Mouse (Mus musculus) ovary, postnatal 36 days (tissue): Measurements from ENCODE around the gene Sla2.
A peak's percentile ranks its signal among the peaks of the same experiment; 100 is the strongest.
"Not testable (repeated sequence)": the region's sequence is repeated elsewhere in the genome, so short reads cannot be mapped to it uniquely, and the experiment has no call there.

ENCODE experiments used
- DNase-seq: peaks from one replicate; pipeline ENCODE4 v3.0.0; 2022; ENCODE audit warnings: low spot score, mixed read lengths

Sla2 gene

GRCm38 (mm10) chr2:156864481-156864880 is 22.5 kb downstream of the Sla2 start:
- DNase-seq: no peak

DNA sequence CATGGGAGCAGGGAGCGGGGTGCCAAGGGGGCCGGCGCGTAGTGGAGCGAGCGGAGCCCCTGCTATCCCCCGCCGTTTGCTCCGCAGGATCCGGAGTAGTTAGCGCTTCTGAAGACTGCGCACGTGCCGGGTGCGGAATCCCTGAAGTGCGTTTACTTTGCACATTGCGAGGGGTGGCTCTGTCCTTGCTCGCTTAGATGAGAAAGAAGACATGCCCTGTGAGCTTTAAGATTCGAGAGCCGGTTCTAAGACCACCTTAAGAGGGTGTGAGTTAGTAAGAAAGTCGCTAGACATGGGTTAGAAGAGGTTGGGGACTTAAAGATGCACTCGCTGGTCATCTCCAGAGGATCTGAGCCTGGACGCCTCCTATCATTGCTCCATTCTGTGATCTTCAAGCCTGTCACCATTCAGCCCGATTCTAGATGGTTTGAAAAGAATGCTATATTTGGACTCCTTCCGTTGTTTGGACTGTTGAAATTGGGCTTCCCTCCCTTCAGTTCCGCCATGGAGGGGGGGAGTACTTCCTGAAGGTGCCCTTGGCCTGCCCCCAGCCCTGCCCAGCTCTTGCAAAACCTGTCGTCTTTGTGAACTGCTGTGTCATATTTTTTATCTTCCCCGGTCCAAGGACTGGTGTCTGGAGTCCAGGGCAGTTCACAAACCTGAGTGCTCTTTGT is 23.4 kb downstream of the Sla2 start:
- peak; percentile 56 for DNase-seq

DNA sequence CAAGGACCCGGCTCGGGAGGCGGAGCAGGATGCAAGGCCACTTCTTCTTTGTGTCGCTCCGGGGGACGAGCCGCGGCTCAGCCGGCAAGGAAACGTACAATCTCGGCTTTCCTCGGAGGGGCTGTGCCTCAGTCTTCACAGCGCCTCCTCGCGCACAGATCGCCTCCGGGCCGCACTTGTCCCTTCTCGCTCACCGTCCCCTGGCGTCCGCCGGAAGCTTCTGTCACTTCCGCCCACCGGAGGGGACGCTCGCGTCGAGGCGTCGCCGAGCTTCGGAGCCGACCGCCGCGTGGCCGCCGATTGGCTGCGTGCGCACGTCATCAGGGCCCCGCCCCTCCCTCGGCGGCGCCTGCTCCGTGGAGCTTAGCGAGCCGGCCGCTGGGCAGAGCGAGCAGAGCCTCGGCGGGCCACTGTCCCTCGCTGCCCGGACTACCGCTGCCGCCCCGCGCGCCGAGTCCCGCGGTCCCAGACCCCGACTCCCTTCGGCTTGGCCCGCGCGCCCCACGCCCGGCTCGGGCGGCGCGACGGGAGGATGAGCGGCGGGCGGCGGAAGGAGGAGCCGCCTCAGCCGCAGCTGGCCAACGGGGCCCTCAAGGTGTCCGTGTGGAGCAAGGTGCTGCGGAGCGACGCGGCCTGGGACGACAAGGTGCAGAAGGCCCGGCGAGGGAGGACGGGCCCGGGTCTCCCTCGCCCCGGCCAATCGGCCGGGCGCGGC is 24.1 kb downstream of the Sla2 start, which contains the start of gene Rab5if:
Rab5if (plus strand) TSS at position 357 of the 715 bp plus-strand sequence.
- DNase-seq: peak; percentile 98

GRCm38 (mm10) chr2:156862041-156862717 is 24.8 kb downstream of the Sla2 start:
- DNase-seq: peak; percentile 47

DNA sequence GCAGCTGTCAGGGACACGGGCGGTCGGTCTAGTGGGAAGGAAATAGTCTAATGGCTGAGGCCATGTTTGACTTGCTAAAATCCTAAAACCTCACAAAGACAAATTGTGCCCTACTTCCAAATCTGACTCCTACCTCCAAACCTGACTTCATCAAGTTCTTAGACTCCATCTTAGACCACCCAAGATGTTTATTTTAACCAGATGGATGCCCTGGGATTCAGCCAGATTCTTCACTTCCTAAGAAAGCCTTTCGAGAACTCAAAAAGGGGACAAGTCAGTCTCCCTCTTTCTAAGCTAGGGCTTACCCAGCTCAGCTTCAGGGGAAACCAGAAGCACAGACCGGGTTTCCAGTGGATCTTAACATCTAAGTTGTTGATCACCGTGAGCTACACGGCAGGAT is 28.3 kb downstream of the Sla2 start:
- no peak for DNase-seq

DNA sequence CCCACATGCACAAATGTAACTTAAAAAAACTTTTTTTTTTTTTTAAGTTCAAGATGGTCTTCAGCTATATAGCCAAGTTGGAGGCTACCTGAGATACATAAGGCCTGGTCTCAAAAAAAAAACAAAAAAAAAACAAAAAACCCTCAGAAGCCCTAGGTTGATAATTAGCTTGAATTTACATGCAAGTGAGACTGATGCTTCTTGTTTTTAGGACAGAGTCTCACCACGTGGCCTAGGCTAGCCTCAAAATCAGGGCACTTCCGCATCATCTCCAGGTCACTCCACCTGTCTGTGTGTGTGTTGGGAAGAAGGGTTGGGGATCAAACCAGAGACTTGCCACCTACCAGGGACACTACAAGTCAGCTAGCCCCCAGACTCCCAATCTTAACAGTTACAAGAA is 29.2 kb downstream of the Sla2 start, which contains the start of gene 4930518I15Rik:
4930518I15Rik (minus strand) TSS at position 112 of the 400 bp plus-strand sequence.
- DNase-seq: no peak

DNA sequence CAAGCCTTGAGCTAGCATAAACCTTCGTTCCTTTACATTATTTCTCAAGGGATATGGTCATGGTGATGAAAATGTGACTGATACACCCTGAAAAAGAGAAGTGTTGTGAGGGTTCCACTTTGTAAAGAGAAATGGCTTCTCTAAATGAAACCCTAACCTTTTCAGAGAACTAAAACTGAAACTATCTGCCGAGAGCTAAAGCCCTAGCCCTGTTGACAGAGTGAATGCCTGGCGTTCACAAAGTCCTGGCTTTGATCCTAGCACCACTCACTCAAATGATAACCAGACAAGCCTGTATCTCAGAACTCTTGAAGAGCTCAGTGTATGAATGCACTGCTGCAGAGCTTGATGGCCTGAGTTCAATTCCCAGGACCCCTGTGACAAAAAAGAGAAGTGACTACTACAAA is 29.6 kb downstream of the Sla2 start:
- no peak for DNase-seq

- no peak for DNase-seq
Observed at GRCm38 (mm10) chr2:156856311-156856710, 30.7 kb downstream of the Sla2 start.

- peak; percentile 40 for DNase-seq
Observed at GRCm38 (mm10) chr2:156853999-156854771, 32.8 kb downstream of the Sla2 start.

- not testable (repeated sequence) for DNase-seq
Observed at GRCm38 (mm10) chr2:156853584-156853983, 33.4 kb downstream of the Sla2 start.

GRCm38 (mm10) chr2:156850505-156850904 is 36.5 kb downstream of the Sla2 start:
- no peak for DNase-seq

DNA sequence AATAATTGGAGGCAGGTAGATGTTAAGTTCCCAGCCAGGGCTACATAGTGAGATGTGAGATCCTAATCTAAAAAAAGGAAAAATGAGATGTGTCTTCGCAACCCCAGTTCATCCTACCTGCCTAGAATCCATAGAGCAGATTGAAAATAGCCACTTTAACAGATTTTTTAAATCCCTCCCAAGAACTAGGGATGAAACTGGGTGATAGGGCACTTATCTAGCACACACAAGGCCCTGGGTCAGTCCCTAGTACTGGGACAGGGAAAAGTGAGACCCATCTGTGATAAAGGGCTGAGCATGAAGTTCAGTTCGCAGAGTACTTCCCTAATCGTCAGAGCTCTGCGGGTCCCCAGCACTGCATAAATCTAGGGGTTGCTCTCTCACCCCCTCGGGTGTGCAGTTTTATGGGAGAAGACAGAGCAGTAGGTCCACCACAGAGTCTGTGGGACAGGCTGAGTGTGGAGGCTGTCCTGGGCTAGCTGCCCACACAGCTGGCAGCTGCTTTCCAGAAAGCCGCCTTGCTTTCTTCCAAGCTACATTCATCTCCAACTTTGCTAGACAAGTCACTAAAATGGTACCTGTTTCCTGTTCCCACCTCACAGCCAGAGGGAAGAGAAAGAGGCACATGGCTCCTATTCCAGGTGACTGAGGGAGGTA is 38.3 kb downstream of the Sla2 start:
- DNase-seq: no peak

DNA sequence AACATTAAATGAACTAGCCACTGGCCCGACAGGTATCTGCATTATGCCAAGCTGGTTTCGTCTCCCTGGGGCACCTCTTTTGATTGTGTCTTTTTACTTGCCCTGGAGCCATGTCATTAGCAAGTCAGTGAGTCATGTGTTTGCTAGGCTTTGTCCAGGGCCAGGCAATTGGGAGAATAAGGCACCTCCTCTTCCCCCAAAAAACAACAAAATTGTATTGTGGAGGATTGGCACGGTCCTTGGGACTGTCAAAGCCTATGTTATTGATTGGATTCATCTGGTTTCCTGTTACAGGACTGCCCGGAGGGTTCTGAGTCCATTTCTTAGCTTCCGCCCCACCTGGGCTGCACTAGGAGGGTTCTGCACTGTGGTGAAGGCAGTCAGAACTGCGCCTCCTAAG is 39.3 kb downstream of the Sla2 start:
- no peak for DNase-seq

DNA sequence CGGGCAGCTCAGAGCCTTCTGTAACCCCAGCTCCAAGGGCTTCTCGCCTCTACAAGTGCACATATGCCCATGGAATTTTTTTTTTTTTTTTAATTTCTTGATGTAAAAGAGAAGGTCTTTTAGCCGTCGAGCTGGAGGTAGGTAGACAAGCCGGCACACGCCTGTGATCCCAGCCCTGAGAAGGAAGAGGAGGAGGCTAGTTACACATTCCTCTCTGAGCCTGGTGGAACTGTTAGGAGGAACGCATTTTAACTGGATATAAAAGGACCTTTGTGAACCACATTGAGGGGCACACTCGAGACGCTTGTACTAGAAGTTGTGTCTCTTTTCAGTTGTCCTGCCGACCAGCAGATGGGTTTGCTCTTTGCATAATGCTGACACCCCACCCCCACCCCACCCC is 42.3 kb downstream of the Sla2 start:
- DNase-seq: no peak

- no peak for DNase-seq
Observed at GRCm38 (mm10) chr2:156843331-156843730, 43.7 kb downstream of the Sla2 start.

GRCm38 (mm10) chr2:156842711-156843110 is 44.3 kb downstream of the Sla2 start:
- DNase-seq: no peak

DNA sequence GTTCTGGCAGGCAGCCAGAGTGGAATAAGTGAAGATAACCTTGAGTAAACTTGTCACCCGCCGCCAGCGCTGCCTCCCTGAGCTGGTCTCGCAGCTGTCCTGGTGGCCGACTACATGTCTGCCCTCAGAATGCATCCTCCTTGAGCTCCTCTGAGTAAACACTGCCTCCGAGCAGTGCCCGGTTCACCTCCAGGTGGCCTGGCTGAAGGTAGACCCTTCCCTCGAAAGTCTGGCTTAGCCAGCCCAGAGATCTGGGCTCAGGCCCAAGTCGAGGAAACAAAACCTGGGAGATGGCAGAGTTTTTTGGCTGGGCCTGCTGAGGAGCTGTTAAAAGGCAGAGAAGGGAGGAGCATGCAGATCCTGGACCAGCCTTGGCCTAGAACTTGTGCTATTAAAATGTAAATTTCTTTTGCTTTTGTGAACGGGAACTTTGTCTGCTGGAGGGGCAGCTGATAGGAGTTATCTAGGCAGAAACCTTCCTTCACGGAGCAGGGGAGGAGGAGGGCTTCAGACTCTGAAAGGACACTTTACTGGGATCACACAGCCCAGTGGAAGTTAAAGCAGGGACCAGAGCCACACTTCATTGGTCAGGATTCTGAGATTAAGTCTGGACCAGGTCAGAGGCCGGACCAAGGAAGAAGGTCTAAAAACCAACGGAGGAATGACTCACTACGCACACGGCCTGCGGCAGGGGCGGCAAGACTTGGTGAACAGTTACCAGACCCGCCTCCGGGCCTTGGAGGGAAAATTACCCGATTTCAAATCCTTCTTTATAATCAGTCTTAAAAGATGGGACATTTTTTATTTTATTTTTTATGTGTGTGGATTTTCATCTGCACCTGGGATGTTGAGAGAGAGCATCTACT is 44.9 kb downstream of the Sla2 start:
- DNase-seq: peak; percentile 66

- peak; percentile 71 for DNase-seq
Observed at GRCm38 (mm10) chr2:156841028-156841840, 45.8 kb downstream of the Sla2 start.

DNA sequence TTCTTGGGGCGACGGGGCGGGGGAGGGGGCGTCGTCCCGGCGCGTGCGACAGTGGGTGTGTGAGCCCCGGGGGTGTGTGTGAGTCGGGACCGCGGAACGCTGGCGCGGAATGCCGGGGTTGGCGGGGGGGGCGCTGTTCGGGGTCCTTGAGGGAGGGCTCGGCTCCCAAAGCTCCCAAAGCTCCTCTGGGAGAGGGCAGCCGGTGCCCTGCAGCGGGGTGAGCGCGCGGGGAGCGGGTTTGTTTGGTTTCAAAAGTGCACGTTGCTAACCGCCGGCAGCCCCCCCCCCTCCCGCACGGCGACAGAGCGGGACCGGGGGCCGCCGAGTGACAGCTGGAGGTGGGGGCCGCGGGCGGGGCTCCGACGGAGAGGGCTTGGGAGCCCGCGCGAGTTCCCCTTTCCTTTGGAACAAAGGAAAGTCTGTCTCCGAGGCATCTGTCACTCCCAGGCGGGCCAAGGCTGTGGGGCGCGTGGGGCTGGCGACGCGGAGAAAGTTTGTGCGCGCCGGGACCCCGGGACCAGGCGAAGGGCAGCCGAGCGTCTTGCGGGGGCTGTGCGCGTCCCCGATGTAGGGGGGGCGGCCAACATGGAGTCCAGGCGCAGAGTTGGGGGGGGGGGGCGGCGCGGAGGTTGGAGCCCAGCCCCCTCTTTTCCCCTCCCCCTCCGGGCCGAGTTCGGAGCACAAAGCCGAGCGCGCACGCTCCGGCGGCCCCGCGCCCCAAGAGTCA is 46.5 kb downstream of the Sla2 start:
- peak; percentile 57 for DNase-seq
